Mouse (Mus musculus) neural tube, embryonic 12.5 days (tissue): ENCODE data around the gene Mcrip1. TPM values are rescaled to one million over a fixed set of nuclear protein-coding genes. Genes with fewer than 3 reads are reported as not detected.
A peak's percentile ranks its signal among the peaks of the same experiment; 100 is the strongest.
"Not testable (repeated sequence)": the region's sequence is repeated elsewhere in the genome, so short reads cannot be mapped to it uniquely, and the experiment has no call there.

Source experiments
- ATAC-seq: fragments of 200-750 bp; cut with Nextera tagmentation; 2 replicates; pipeline ENCODE4 v1.8.0; 2017; ENCODE audit warnings: low read depth, mild to moderate bottlenecking, moderate TSS enrichment, moderate library complexity; ENCODE audit not compliant: low FRiP score
- H3K27ac ChIP-seq: fragments of 300-500 bp; sonication (generic); 2 replicates; pipeline ENCODE4 v1.5.1; 2016
- H3K27me3 ChIP-seq: fragments of 300-500 bp; sonication (generic); replicated peaks from 2 replicates; pipeline ENCODE4 v1.6.1; 2016; ENCODE audit warnings: mild to moderate bottlenecking
- H3K36me3 ChIP-seq: fragments of 300-500 bp; sonication (generic); 2 replicates; pipeline ENCODE4 v1.6.1; 2016; ENCODE audit warnings: mild to moderate bottlenecking
- H3K4me1 ChIP-seq: fragments of 300-500 bp; sonication (generic); 2 replicates; pipeline ENCODE4 v1.6.1; 2016
- H3K4me2 ChIP-seq: fragments of 300-500 bp; sonication (generic); replicated peaks from 2 replicates; pipeline ENCODE4 v1.6.1; 2016; ENCODE audit warnings: mild to moderate bottlenecking
- H3K4me3 ChIP-seq: fragments of 300-500 bp; sonication (generic); 2 replicates; pipeline ENCODE4 v1.5.1; 2016
- H3K9ac ChIP-seq: fragments of 300-500 bp; sonication (generic); 2 replicates; pipeline ENCODE4 v1.6.1; 2016; ENCODE audit warnings: mild to moderate bottlenecking
- H3K9me3 ChIP-seq: fragments of 300-500 bp; sonication (generic); 2 replicates; pipeline ENCODE4 v1.6.1; 2016; ENCODE audit warnings: mild to moderate bottlenecking
- WGBS: fragments of 180-500 bp; shearing (Covaris S2); methylation state at CpG from one replicate; pipeline ENCODE4 v1.1.7; 2016; 5-methylcytosine and 5-hydroxymethylcytosine counted together
- polyA plus RNA-seq: library from polyadenylated mRNA; unstranded; fragments of >200 nt; fragmentation: Nextera tagmentation; extraction: Ambion mirVana; gene quantifications from 2 replicates; pipeline ENCODE4 v1.2.1, GENCODE M21; 2016

The Mcrip1 gene
- 234 and 239 TPM in 2 replicates for polyA plus RNA-seq

DNA sequence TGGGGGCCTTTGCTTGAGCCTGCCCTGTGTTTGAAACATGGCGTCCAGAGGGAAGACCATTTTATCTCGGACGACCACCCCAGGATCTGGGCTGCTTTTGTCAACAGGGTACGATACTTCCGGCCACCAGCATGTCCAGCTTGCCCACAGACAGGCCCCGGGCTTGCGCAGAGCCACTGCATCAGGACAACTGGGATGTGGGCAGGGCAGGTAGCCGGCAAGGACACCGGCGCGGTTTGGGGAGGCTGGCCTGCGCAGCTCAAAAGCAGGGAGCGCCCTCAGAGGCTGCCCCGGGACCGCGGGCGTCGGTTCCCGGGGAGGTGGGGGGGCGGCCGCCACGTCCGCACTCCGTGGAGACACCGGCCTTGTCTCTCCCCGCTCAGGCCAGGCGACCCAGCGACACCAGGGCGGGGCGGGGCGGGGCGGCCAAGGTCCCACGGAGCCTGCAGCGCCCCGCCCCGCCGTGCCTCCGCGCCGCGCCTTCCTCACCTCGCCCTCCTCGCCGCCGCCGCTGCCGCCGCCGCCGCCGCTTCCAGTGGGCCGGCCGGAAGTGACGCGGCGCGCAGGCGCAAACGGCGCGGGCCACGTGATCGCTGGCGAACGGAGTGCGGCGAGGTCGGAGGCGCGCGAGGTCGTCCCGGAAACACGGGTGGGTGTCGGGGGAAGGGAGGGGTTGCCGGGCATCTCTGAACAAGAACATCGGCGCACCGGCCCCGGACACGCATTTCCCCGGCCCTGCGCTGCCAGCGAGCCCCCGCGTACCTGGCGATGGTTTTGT, at the start of gene Mcrip1:
Gene Mcrip1 (minus strand): TSS at position 560 of the 778 bp plus-strand sequence.
- Histone ChIP-seq H3K36me3 (peaks cover 9% of the 10 kb centered on the region), H3K27ac (peak within 1 kb of the TSS; percentile 80), H3K4me1 (peaks cover 26% of the 10 kb centered on the region), H3K9me3 (no peaks in the 10 kb centered on the region), H3K9ac (peak within 1 kb of the TSS; percentile 98), H3K27me3 (no peaks in the 10 kb centered on the region), H3K4me3 (peak within 1 kb of the TSS; percentile 88), H3K4me2 (peak within 1 kb of the TSS; percentile 96)
- peak; percentile 92 for ATAC-seq
- WGBS: under 1% methylated on average over 86 of the region's 87 CpGs

DNA sequence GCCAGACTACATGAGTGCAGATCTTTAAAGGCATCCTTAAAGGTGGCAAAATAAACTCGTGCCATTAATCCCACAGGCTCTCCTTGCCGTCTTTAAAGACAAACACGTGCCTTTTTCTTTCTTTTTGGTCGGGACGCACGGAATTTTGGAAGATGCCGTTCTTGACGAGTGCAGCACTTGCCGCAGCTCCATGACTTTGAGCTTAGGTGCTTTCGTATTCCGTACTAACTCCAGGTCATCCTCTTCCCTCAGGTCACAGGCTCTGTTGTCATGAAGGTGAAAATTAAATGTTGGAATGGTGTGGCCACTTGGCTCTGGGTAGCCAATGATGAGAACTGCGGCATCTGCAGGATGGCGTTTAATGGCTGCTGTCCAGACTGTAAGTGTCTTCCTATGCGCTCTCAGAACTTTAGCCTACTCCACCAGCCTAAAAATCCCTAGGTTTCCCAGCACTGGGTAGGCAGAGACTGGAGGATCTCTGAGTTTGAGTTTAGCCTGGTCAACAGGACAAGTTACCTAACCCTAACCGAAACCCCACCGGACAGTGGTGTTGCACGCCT, 49.5 kb upstream of the Mcrip1 start:
- Histone ChIP-seq H3K9ac (peak overlapping the region; percentile 99), H3K4me1 (peaks cover 23% of the 10 kb centered on the region), H3K36me3 (peaks cover 57% of the 10 kb centered on the region), H3K9me3 (no peaks in the 10 kb centered on the region), H3K27me3 (no peaks in the 10 kb centered on the region), H3K4me3 (peak overlapping the region; percentile 100), H3K27ac (0 out of 2 replicates have a peak overlapping the region, but pooled peaks have one; percentile 1), H3K4me2 (peak overlapping the region; percentile 98)
- 50% methylated on average over 17 of the region's 17 CpGs for WGBS
- ATAC-seq: peak; percentile 45; the same call in 1 of the 2 replicates

DNA sequence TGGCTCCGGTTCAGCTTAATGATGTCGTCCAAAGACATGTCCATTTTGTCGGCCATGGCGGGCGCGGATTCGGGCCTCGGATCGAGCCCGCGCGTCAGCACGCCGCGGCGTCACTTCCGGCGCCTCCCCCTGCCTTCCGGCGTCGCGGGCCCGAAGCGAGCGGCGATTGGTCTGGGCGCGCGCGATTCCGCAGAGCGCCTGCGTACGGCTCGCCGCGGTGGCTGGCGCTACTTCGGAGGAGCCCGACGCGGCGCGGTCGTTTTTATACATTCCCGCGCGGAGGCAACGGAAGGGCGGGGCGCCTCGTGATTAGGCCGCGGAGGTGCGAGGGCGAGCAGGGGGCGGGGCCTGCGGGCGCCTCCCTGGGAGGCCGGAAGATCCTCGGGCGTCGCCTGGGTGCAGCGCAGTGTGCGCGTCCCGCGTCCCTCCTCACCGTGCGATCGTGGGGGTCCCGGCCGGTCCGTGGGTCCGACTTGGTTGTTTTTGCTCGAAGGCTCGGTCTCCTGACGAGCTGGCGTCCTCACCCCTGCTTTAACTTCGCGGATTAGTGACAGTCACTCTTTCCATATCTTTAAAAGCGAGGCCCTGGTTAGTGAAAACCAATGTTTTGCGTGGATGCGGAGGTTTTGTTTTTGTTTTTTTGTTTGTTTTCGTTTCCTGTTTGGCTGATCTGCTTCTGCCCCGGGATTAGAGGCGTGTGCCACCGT, 48.9 kb upstream of the Mcrip1 start, which contains the start of the genes Alyref and Anapc11:
Gene Alyref (minus strand): TSS at position 83 of the 707 bp plus-strand sequence.
Gene Anapc11 (plus strand): TSS at position 139 of the 707 bp plus-strand sequence.
- under 1% methylated on average over 88 of the region's 88 CpGs for WGBS

DNA sequence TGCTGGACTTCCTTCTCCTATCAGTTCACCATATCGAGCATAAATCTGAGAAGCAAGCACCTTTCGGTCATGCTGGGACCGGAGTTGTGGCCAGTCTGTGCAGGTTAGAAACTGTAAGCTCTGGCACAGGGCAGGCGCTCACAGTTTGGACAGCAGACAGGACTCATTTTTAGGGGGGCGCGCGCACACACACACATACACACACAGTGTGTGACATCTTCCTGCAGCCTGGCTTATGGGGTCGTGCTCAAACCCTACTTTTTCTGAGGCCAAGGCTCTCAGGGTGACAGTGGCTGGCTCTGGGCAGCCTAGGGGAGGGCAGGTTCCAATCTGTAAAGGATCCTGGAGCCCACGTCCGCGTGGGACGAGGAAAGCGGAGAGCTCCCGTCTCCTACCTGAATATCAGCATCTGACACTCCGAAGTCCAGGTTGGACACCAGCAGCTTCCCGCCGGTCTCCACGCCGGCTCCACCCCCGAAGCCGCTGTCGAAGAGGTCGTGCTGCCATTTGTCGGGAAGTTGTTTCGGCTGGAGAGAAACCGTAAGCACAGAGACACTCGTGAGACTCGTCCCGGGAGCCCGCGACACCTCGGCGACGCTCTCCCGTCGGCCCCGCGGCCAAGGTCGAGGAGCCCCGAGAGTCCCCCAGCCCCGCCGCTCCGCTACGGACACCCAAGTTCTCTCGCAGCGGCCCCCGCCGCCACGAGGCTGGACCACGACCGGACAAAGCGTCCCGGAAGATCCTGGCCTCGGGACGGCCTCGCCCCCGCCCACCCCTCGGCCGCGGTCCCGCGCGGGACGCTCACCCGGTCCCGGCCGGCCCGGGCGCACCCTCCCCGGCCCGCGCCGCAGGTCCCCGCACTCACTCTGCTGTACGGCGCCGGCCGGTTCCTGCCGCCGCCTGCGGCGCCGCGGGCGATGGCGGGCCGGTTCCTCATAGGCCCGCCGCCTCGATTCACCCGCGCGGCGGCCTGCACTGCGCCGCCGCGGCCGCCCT, 48.0 kb upstream of the Mcrip1 start:
- Histone ChIP-seq H3K27ac (peak overlapping the region; percentile 53; the same call in 1 of the 2 replicates), H3K4me2 (peak overlapping the region; percentile 98), H3K27me3 (no peaks in the 10 kb centered on the region), H3K36me3 (peaks cover 58% of the 10 kb centered on the region), H3K4me3 (peak overlapping the region; percentile 100), H3K9me3 (no peaks in the 10 kb centered on the region), H3K4me1 (peaks cover 23% of the 10 kb centered on the region), H3K9ac (peak overlapping the region; percentile 99)
- WGBS: 5% methylated on average over 99 of the region's 99 CpGs
- peak; percentile 58 for ATAC-seq

More for the DNA sequence above, 48.9 kb upstream of the Mcrip1 start, which contains the start of the genes Alyref and Anapc11:
- Histone ChIP-seq H3K27ac (peak within 1 kb of the TSS; percentile 53; the same call in 1 of the 2 replicates), H3K4me1 (peaks cover 23% of the 10 kb centered on the region), H3K9ac (peak within 1 kb of the TSS; percentile 99), H3K4me2 (peak within 1 kb of the TSS; percentile 98), H3K4me3 (peak within 1 kb of the TSS; percentile 100), H3K27me3 (no peaks in the 10 kb centered on the region), H3K9me3 (no peaks in the 10 kb centered on the region), H3K36me3 (peaks cover 57% of the 10 kb centered on the region)
- ATAC-seq: peak; percentile 94

DNA sequence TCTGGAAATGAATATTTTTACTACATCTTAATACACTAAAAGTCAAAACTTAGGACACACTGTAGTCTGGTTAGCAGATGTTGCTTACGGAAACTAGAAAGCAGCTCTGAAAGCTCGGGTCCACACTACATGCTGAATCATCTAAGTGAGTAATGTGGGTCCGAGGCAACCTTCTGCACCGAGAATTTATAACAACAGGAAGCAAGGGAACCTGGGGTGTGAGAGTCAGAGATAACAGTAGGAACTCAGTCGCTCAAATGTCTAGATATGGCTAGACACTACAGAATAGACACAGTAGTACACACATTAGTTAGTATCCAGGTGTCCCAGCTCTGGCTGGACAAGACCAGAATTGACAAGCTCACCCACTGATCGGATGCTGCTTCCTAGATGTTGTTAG, 39.0 kb upstream of the Mcrip1 start:
- H3K4me2 ChIP-seq: no peak overlapping the region
- ATAC-seq: no peak
- no peak overlapping the region for H3K9ac ChIP-seq
- no peak overlapping the region for H3K27ac ChIP-seq
- 95% methylated on average over 6 of the region's 6 CpGs for WGBS
- no peaks in the 10 kb centered on the region for H3K4me1 ChIP-seq
- no peaks in the 10 kb centered on the region for H3K9me3 ChIP-seq
- H3K36me3 ChIP-seq: peaks cover 89% of the 10 kb centered on the region
- no peak overlapping the region for H3K4me3 ChIP-seq
- no peaks in the 10 kb centered on the region for H3K27me3 ChIP-seq

DNA sequence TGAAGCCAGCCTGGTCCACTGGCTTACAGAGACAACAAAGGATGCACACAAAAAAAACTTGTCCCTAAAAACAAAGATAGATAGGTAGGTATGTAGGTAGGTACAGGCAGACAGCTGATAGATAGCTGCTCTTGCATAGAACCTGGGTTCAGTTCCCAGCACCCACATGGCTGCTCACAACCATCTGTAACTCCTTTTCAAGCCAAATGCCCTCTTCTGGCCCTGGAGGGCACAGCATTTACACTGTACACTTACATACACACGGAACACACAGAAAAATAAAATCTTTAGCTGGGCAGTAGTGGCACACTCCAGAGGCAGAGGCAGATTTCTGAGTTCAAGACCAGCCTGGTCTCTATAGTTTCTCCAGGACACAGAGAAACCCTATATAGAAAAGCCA, 34.4 kb upstream of the Mcrip1 start:
- Histone ChIP-seq H3K4me1 (peaks cover 21% of the 10 kb centered on the region), H3K36me3 (peaks cover 55% of the 10 kb centered on the region), H3K9me3 (no peaks in the 10 kb centered on the region), H3K4me2 (no peak overlapping the region), H3K9ac (no peak overlapping the region), H3K27ac (no peak overlapping the region), H3K4me3 (no peak overlapping the region), H3K27me3 (no peaks in the 10 kb centered on the region)
- 94% methylated on average over 1 of the region's 1 CpGs for WGBS
- no peak for ATAC-seq

DNA sequence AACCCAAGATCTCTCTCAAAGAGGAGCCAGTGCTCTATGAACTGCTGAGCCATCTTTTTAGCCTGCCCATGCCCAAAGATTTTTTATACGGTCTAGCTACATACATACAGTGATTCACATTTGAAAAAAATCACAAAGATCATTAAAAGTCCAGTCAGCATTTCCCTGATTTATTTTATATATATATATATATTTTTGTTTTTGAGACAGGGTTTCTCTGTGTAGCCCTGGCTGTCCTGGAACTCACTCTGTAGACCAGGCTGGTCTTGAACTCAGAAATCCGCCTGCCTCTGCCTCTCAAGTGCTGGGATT, 33.4 kb upstream of the Mcrip1 start:
- not testable (repeated sequence) for H3K4me2 ChIP-seq, H3K27me3 ChIP-seq, H3K9me3 ChIP-seq, H3K27ac ChIP-seq, ATAC-seq, H3K4me3 ChIP-seq, H3K9ac ChIP-seq
- WGBS: 98% methylated on average over 2 of the region's 2 CpGs
- H3K4me1 ChIP-seq: peaks cover 30% of the 10 kb centered on the region
- peaks cover 58% of the 10 kb centered on the region for H3K36me3 ChIP-seq

DNA sequence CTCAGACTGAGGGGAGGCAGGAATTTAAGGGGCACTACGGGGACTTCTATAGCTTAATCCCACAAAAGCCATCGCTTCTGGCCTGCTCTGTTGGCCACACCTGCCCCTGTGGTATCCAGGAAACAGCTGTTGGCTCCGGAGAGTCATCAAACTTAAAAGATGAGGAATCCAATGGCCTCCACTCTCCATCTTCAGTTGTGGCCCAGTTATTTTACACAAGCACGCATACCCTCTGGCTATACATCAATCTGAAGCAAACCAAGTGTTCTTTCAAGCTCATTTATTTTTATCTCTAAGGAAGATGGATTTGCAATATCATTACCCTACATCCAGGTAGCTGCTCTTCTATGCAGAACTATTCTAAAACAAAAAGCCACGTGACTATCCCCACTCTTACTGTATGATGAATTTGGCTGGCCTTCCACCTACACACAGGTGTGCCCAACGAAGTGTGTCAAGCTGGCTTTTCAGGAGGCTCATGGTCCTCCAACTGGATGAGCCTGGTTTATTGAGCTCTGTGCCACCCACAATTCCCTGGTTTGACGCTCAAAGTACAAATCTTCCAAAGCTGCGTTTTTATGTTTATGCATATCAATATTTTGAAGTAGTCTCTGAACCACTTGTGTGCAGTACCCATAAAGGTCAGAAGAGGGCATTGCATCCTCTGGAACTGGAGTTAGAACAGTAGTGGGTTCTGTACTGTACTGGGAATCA, 32.9 kb upstream of the Mcrip1 start:
- H3K4me3 ChIP-seq: peak overlapping the region; percentile 98
- H3K27ac ChIP-seq: peak overlapping the region; percentile 80
- peak overlapping the region; percentile 97 for H3K9ac ChIP-seq
- 74% methylated on average over 8 of the region's 8 CpGs for WGBS
- no peaks in the 10 kb centered on the region for H3K27me3 ChIP-seq
- H3K36me3 ChIP-seq: peaks cover 58% of the 10 kb centered on the region
- peak overlapping the region; percentile 97 for H3K4me2 ChIP-seq
- ATAC-seq: no peak
- H3K4me1 ChIP-seq: peaks cover 30% of the 10 kb centered on the region
- no peaks in the 10 kb centered on the region for H3K9me3 ChIP-seq

DNA sequence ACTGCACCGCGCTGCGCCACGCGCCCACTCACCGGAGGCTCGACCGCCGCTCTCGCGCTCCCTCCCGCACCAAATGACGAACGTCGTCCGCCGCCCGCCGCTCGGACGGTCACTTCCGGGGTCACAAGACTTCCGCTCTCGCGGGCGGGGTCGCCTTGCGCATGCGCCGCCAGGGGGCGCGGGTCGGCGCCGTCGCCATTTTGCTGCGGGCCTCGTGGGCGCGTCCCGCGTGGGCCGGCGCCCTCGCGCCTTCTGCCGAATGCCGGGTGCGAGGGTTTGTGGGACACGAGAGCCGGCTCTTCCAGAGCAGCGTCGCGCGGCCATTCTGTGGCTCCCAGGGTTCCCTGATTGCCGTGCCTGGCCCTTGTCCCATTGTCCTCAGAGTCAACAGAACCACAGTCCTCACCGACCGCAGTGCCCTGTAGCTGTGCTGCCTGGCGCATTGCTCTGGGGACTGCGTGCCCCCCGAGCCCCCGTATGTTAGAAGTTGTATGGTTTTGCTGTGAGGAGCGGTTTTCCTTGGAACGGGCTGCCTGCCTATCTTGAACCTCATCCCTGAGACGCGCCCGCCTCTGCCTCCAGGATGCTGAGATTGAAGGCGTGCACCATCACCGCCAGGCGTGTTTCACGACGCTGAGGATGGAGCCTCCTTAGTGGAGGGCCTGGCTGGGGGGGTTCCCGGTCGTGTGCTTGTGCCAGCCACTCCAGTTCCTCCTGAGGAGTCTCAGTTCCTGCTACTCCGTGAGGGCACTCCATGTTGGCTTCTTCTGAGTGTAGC, 32.2 kb upstream of the Mcrip1 start, which contains the start of gene Arhgdia:
Gene Arhgdia (minus strand): TSS at position 135 of the 778 bp plus-strand sequence.
- Histone ChIP-seq H3K4me1 (peaks cover 30% of the 10 kb centered on the region), H3K9ac (peak within 1 kb of the TSS; percentile 97), H3K27me3 (no peaks in the 10 kb centered on the region), H3K36me3 (peaks cover 52% of the 10 kb centered on the region), H3K4me3 (peak within 1 kb of the TSS; percentile 98), H3K9me3 (no peaks in the 10 kb centered on the region), H3K4me2 (peak within 1 kb of the TSS; percentile 97), H3K27ac (peak within 1 kb of the TSS; percentile 80)
- peak; percentile 39 for ATAC-seq
- WGBS: 7% methylated on average over 67 of the region's 75 CpGs

DNA sequence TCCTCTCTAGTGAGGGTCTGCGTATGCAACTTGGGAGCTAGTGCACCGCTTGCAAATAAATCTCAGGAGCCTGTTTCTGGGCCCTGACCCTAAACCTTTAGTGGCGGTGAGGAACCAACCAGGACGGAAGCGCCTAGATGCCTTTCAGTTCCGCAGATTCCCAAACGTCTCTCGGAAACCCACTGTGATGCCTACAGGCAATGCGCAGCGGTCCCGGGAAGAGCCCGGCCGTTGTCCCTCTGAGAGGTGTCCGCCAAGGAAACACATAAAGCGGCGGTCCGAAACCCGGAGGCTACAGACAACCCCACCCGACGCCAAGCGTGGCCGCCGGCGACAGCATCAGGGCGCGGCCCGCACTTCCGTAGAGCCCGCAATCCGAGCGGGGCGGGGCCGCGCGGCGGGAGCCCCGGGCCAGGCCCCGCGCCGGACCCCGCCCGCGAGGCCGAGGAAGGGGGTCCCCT, 31.4 kb upstream of the Mcrip1 start:
- Histone ChIP-seq H3K4me2 (peak overlapping the region; percentile 97), H3K36me3 (peaks cover 45% of the 10 kb centered on the region), H3K9me3 (no peaks in the 10 kb centered on the region), H3K9ac (peak overlapping the region; percentile 97), H3K27ac (peak overlapping the region; percentile 80), H3K4me1 (peaks cover 30% of the 10 kb centered on the region), H3K4me3 (peak overlapping the region; percentile 98), H3K27me3 (no peaks in the 10 kb centered on the region)
- WGBS: under 1% methylated on average over 34 of the region's 44 CpGs
- peak; percentile 23 for ATAC-seq
